Mouse (Mus musculus): ENCODE data around the gene Trpv6. TPM values are rescaled to one million over a fixed set of nuclear protein-coding genes. Genes with fewer than 3 reads are reported as not detected.

The Trpv6 gene
- polyA plus RNA-seq, 1 experiment from 2014 or later: 1.2 TPM

- Histone ChIP-seq H3K27me3 (no peaks in the 10 kb centered on the region), H3K9ac (no peak overlapping the region), H3K36me3 (no peaks in the 10 kb centered on the region), H3K9me3 (no peaks in the 10 kb centered on the region), H3K27ac (no peak overlapping the region), H3K4me3 (no peak overlapping the region), H3K4me1 (no peaks in the 10 kb centered on the region), H3K4me2 (replicated peaks) (no peak overlapping the region)
- ATAC-seq (ENCODE audit: insufficient number of reproducible peaks, insufficient read depth, low FRiP score, low TSS enrichment): no peak
- WGBS: 90% methylated on average over 3 of the region's 3 CpGs
Observed at GRCm38 (mm10) chr6:41643227-41643626, 7.0 kb upstream of the Trpv6 start.

- H3K27ac ChIP-seq: no peak overlapping the region
- ATAC-seq (ENCODE audit: insufficient number of reproducible peaks, insufficient read depth, low FRiP score, low TSS enrichment): no peak
- H3K4me2 ChIP-seq (replicated peaks): no peak overlapping the region
- H3K9ac ChIP-seq: no peak overlapping the region
- H3K9me3 ChIP-seq: no peaks in the 10 kb centered on the region
- no peaks in the 10 kb centered on the region for H3K36me3 ChIP-seq
- WGBS: 89% methylated on average over 4 of the region's 4 CpGs
- no peaks in the 10 kb centered on the region for H3K4me1 ChIP-seq
- H3K4me3 ChIP-seq: no peak overlapping the region
- H3K27me3 ChIP-seq: no peaks in the 10 kb centered on the region
Observed at GRCm38 (mm10) chr6:41642765-41643164, 6.6 kb upstream of the Trpv6 start.

GRCm38 (mm10) chr6:41641173-41641866 lies 5.1 kb upstream of the Trpv6 start:
- H3K4me3 ChIP-seq: no peak overlapping the region
- H3K4me2 ChIP-seq (replicated peaks): no peak overlapping the region
- no peaks in the 10 kb centered on the region for H3K4me1 ChIP-seq
- no peaks in the 10 kb centered on the region for H3K27me3 ChIP-seq
- WGBS: 83% methylated on average over 6 of the region's 6 CpGs
- H3K9me3 ChIP-seq: no peaks in the 10 kb centered on the region
- no peak overlapping the region for H3K9ac ChIP-seq
- no peaks in the 10 kb centered on the region for H3K36me3 ChIP-seq
- no peak overlapping the region for H3K27ac ChIP-seq
- no peak for ATAC-seq (ENCODE audit: insufficient number of reproducible peaks, insufficient read depth, low FRiP score, low TSS enrichment)

- ATAC-seq (ENCODE audit: insufficient number of reproducible peaks, insufficient read depth, low FRiP score, low TSS enrichment): no peak
- no peak overlapping the region for H3K27ac ChIP-seq
- H3K36me3 ChIP-seq: no peaks in the 10 kb centered on the region
- no peak overlapping the region for H3K9ac ChIP-seq
- no peak overlapping the region for H3K4me2 ChIP-seq (replicated peaks)
- no peaks in the 10 kb centered on the region for H3K4me1 ChIP-seq
- H3K27me3 ChIP-seq: no peaks in the 10 kb centered on the region
- H3K4me3 ChIP-seq: no peak overlapping the region
- 37% methylated on average over 3 of the region's 3 CpGs for WGBS
- no peaks in the 10 kb centered on the region for H3K9me3 ChIP-seq
Observed at GRCm38 (mm10) chr6:41640449-41640848, 4.2 kb upstream of the Trpv6 start.

- no peak overlapping the region for H3K27ac ChIP-seq
- WGBS: 75% methylated on average over 6 of the region's 6 CpGs
- H3K4me3 ChIP-seq: no peak overlapping the region
- no peak overlapping the region for H3K4me2 ChIP-seq (replicated peaks)
- no peak overlapping the region for H3K9ac ChIP-seq
- no peaks in the 10 kb centered on the region for H3K27me3 ChIP-seq
- no peak for ATAC-seq (ENCODE audit: insufficient number of reproducible peaks, insufficient read depth, low FRiP score, low TSS enrichment)
- H3K4me1 ChIP-seq: no peaks in the 10 kb centered on the region
- no peaks in the 10 kb centered on the region for H3K9me3 ChIP-seq
- H3K36me3 ChIP-seq: no peaks in the 10 kb centered on the region
Observed at GRCm38 (mm10) chr6:41637927-41638506, 1.8 kb upstream of the Trpv6 start.

GRCm38 (mm10) chr6:41637393-41637792 lies 1.2 kb upstream of the Trpv6 start:
- no peaks in the 10 kb centered on the region for H3K36me3 ChIP-seq
- H3K27me3 ChIP-seq: no peaks in the 10 kb centered on the region
- no peaks in the 10 kb centered on the region for H3K9me3 ChIP-seq
- H3K4me2 ChIP-seq (replicated peaks): no peak overlapping the region
- no peak for ATAC-seq (ENCODE audit: insufficient number of reproducible peaks, insufficient read depth, low FRiP score, low TSS enrichment)
- no peaks in the 10 kb centered on the region for H3K4me1 ChIP-seq
- no peak overlapping the region for H3K27ac ChIP-seq
- H3K9ac ChIP-seq: no peak overlapping the region
- no peak overlapping the region for H3K4me3 ChIP-seq
- WGBS: 18% methylated on average over 1 of the region's 1 CpGs

GRCm38 (mm10) chr6:41635211-41635610 lies 994 bp downstream of the Trpv6 start:
- no peak for ATAC-seq (ENCODE audit: insufficient number of reproducible peaks, insufficient read depth, low FRiP score, low TSS enrichment)
- H3K4me1 ChIP-seq: no peaks in the 10 kb centered on the region
- no peaks in the 10 kb centered on the region for H3K9me3 ChIP-seq
- 73% methylated on average over 1 of the region's 1 CpGs for WGBS
- no peak overlapping the region for H3K27ac ChIP-seq
- H3K27me3 ChIP-seq: no peaks in the 10 kb centered on the region
- no peak overlapping the region for H3K9ac ChIP-seq
- no peak overlapping the region for H3K4me3 ChIP-seq
- H3K36me3 ChIP-seq: no peaks in the 10 kb centered on the region
- no peak overlapping the region for H3K4me2 ChIP-seq (replicated peaks)

- no peak overlapping the region for H3K9ac ChIP-seq
- no peaks in the 10 kb centered on the region for H3K4me1 ChIP-seq
- H3K4me3 ChIP-seq: no peak overlapping the region
- H3K36me3 ChIP-seq: no peaks in the 10 kb centered on the region
- 86% methylated on average over 4 of the region's 4 CpGs for WGBS
- no peaks in the 10 kb centered on the region for H3K27me3 ChIP-seq
- no peak overlapping the region for H3K27ac ChIP-seq
- no peak for ATAC-seq (ENCODE audit: insufficient number of reproducible peaks, insufficient read depth, low FRiP score, low TSS enrichment)
- no peak overlapping the region for H3K4me2 ChIP-seq (replicated peaks)
- no peaks in the 10 kb centered on the region for H3K9me3 ChIP-seq
Observed at GRCm38 (mm10) chr6:41631549-41631948, 4.7 kb downstream of the Trpv6 start.

- H3K27me3 ChIP-seq: no peaks in the 10 kb centered on the region
- H3K4me3 ChIP-seq: no peak overlapping the region
- H3K36me3 ChIP-seq: no peaks in the 10 kb centered on the region
- H3K4me1 ChIP-seq: no peaks in the 10 kb centered on the region
- no peak overlapping the region for H3K27ac ChIP-seq
- WGBS: 74% methylated on average over 2 of the region's 2 CpGs
- H3K4me2 ChIP-seq (replicated peaks): no peak overlapping the region
- H3K9ac ChIP-seq: no peak overlapping the region
- no peaks in the 10 kb centered on the region for H3K9me3 ChIP-seq
- no peak for ATAC-seq (ENCODE audit: insufficient number of reproducible peaks, insufficient read depth, low FRiP score, low TSS enrichment)
Observed at GRCm38 (mm10) chr6:41630791-41631190, 5.4 kb downstream of the Trpv6 start.

GRCm38 (mm10) chr6:41628180-41628579 lies 8.0 kb downstream of the Trpv6 start:
- no peak overlapping the region for H3K9ac ChIP-seq
- WGBS: 85% methylated on average over 1 of the region's 1 CpGs
- no peak overlapping the region for H3K27ac ChIP-seq
- no peak for ATAC-seq (ENCODE audit: insufficient number of reproducible peaks, insufficient read depth, low FRiP score, low TSS enrichment)
- H3K4me1 ChIP-seq: no peaks in the 10 kb centered on the region
- no peaks in the 10 kb centered on the region for H3K9me3 ChIP-seq
- H3K27me3 ChIP-seq: no peaks in the 10 kb centered on the region
- no peaks in the 10 kb centered on the region for H3K36me3 ChIP-seq
- no peak overlapping the region for H3K4me2 ChIP-seq (replicated peaks)
- H3K4me3 ChIP-seq: no peak overlapping the region

GRCm38 (mm10) chr6:41622661-41623060 lies 13.5 kb downstream of the Trpv6 start:
- WGBS: 68% methylated on average over 9 of the region's 9 CpGs
- no peaks in the 10 kb centered on the region for H3K9me3 ChIP-seq
- ATAC-seq (ENCODE audit: insufficient number of reproducible peaks, insufficient read depth, low FRiP score, low TSS enrichment): no peak
- no peak overlapping the region for H3K27ac ChIP-seq
- H3K27me3 ChIP-seq: no peaks in the 10 kb centered on the region
- H3K4me1 ChIP-seq: no peaks in the 10 kb centered on the region
- H3K4me3 ChIP-seq: no peak overlapping the region
- no peak overlapping the region for H3K9ac ChIP-seq
- H3K4me2 ChIP-seq (replicated peaks): no peak overlapping the region
- peaks cover 19% of the 10 kb centered on the region for H3K36me3 ChIP-seq

GRCm38 (mm10) chr6:41621241-41621990 lies 14.8 kb downstream of the Trpv6 start:
- H3K4me1 ChIP-seq: no peaks in the 10 kb centered on the region
- 88% methylated on average over 12 of the region's 12 CpGs for WGBS

More at GRCm38 (mm10) chr6:41621241-41621990, 14.8 kb downstream of the Trpv6 start:
- Histone ChIP-seq H3K9me3 (no peaks in the 10 kb centered on the region), H3K36me3 (peaks cover 26% of the 10 kb centered on the region), H3K4me3 (no peak overlapping the region), H3K4me2 (replicated peaks) (no peak overlapping the region), H3K27me3 (no peaks in the 10 kb centered on the region), H3K27ac (no peak overlapping the region), H3K9ac (no peak overlapping the region)
- ATAC-seq (ENCODE audit: insufficient number of reproducible peaks, insufficient read depth, low FRiP score, low TSS enrichment): no peak

Measured in embryonic facial prominence, embryonic 12.5 days (tissue).